Mouse (Mus musculus) midbrain, embryonic 16.5 days (tissue): ENCODE results near the gene Elovl7. TPM values are rescaled to one million over a fixed set of nuclear protein-coding genes. Genes with fewer than 3 reads are reported as not detected.
A peak's percentile ranks its signal among the peaks of the same experiment; 100 is the strongest.

Experiments
- ATAC-seq: fragments of 200-750 bp; cut with Nextera tagmentation; 2 replicates; pipeline ENCODE4 v1.8.0; 2017; ENCODE audit warnings: moderate TSS enrichment
- H3K27ac ChIP-seq: fragments of 300-500 bp; sonication (generic); 2 replicates; pipeline ENCODE4 v1.5.1; 2014; ENCODE audit warnings: mild to moderate bottlenecking, low read length, mixed read lengths
- H3K27me3 ChIP-seq: fragments of 300-500 bp; sonication (generic); 2 replicates; pipeline ENCODE4 v1.6.1; 2014; ENCODE audit warnings: low read depth, low read length, mixed read lengths; ENCODE audit not compliant: control insufficient read depth, insufficient read depth
- H3K36me3 ChIP-seq: fragments of 300-500 bp; sonication (generic); 2 replicates; pipeline ENCODE4 v1.6.1; 2014; ENCODE audit warnings: mild to moderate bottlenecking, low read length, moderate library complexity, mixed read lengths; ENCODE audit not compliant: control insufficient read depth, insufficient read depth
- H3K4me1 ChIP-seq: fragments of 300-500 bp; sonication (generic); 2 replicates; pipeline ENCODE4 v1.6.1; 2014; ENCODE audit warnings: mild to moderate bottlenecking, low read length, mixed read lengths; ENCODE audit not compliant: control insufficient read depth, insufficient read depth
- H3K4me2 ChIP-seq: fragments of 300-500 bp; sonication (generic); 2 replicates; pipeline ENCODE4 v1.6.1; 2014; ENCODE audit warnings: mild to moderate bottlenecking, low read length, mixed read lengths
- H3K4me3 ChIP-seq: fragments of 300-500 bp; sonication (generic); 2 replicates; pipeline ENCODE4 v1.5.1; 2014; ENCODE audit warnings: low read depth, mild to moderate bottlenecking, low read length, moderate library complexity, mixed read lengths
- H3K9ac ChIP-seq: fragments of 300-500 bp; sonication (generic); 2 replicates; pipeline ENCODE4 v1.6.1; 2014; ENCODE audit warnings: low read depth, low read length, mixed read lengths
- H3K9me3 ChIP-seq: fragments of 300-500 bp; sonication (generic); replicated peaks from 2 replicates; pipeline ENCODE4 v1.6.1; 2014; ENCODE audit warnings: mild to moderate bottlenecking, low read length, mixed read lengths; ENCODE audit not compliant: control insufficient read depth, poor library complexity, severe bottlenecking
- WGBS: fragments of 180-500 bp; shearing (Covaris S2); extraction: QIAGEN DNeasy Blood & Tissue Kit; methylation state at CpG from one replicate; pipeline ENCODE4 v1.1.7; 2014; 5-methylcytosine and 5-hydroxymethylcytosine counted together
- polyA plus RNA-seq: library from polyadenylated mRNA; unstranded; fragments of >200 nt; fragmentation: Nextera tagmentation; extraction: Ambion mirVana; gene quantifications from 2 replicates; pipeline ENCODE4 v1.2.1, GENCODE M21; 2015

Gene Elovl7
- polyA plus RNA-seq, 1 experiment from 2014 or later: 2.3 TPM

DNA sequence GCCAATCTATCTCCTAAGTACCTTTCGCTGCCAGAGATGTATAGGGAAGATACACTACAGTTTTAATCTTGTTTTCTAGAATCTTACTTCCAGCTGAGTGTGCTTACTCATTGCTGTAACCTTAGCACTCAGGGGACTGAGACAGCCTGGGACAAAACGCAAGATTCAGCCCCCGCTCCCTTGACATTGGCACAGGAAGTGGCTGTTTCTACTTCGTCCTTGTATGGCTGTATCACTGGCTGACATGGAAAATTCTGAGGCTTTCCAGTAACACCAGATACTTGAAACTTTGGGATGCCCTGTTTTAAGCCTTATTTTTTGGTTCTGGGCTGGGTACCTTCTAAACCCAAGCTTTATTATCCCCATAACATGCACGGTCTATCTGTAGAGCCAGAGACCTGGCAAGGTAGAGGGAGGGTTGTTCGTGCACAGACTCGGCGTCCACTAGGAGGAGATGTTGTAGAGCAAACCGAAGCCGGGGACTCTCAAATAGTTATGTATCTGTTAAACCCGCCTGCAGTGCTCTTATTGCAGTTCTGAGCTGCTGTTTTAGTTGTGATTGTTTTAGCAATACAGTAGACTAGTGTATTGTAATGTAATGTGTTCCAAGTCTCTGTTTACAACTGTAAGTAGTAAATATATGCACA lies 23.0 kb upstream of the Elovl7 start:
- H3K27me3 ChIP-seq: no peaks in the 10 kb centered on the region
- H3K4me2 ChIP-seq: no peak overlapping the region
- no peak overlapping the region for H3K4me3 ChIP-seq
- peaks cover 14% of the 10 kb centered on the region for H3K36me3 ChIP-seq
- no peak overlapping the region for H3K27ac ChIP-seq
- H3K9ac ChIP-seq: no peak overlapping the region
- ATAC-seq: peak; percentile 70; the same call in 1 of the 2 replicates
- H3K4me1 ChIP-seq: no peaks in the 10 kb centered on the region
- no peaks in the 10 kb centered on the region for H3K9me3 ChIP-seq
- 63% methylated on average over 11 of the region's 11 CpGs for WGBS

DNA sequence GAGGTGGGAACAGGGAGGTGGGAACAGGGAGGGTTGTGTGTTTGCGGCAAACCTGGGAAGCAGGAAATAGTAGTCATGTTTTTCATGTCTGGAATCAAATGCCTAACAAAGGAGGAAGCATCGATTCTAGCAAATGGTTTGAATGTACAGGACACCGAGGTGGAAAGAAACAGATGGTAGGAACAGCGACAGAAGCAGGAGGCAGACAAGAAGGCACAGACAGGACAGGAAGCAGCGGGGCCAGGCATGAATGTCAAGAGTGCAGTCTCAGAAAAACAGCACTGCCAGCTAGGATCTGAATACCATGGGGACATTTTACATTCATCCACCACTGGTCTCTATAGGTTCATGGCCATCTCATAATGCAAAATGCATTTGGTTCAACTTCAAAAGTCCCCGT lies 18.7 kb upstream of the Elovl7 start:
- no peak for ATAC-seq

DNA sequence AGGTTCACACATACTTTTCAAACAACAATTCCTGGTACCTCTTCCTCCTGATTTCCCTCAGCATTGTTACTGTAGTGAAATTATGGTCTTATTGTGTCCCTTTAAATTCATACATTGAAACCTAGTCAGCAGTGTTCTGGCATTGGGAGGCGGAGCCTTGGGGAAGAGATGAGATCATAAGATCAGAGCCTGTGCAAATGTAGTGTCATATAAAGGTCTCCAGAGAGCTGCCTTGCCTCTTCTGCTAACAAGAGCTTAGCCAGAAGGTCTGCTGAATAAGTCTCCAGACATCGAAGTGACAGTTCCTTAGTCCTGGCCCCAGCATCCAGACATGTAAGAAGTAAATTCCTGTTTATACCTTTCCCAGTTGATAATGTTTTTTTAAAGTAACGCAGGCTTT lies 9.3 kb upstream of the Elovl7 start:
- H3K4me3 ChIP-seq: no peak overlapping the region
- 87% methylated on average over 3 of the region's 3 CpGs for WGBS

More for the DNA sequence above, 18.7 kb upstream of the Elovl7 start:
- Histone ChIP-seq H3K9ac (no peak overlapping the region), H3K36me3 (peaks cover 6% of the 10 kb centered on the region; the same call in 1 of the 2 replicates), H3K27me3 (no peaks in the 10 kb centered on the region), H3K27ac (no peak overlapping the region), H3K4me2 (no peak overlapping the region), H3K4me3 (no peak overlapping the region), H3K4me1 (no peaks in the 10 kb centered on the region), H3K9me3 (no peaks in the 10 kb centered on the region)
- WGBS: 96% methylated on average over 6 of the region's 6 CpGs

DNA sequence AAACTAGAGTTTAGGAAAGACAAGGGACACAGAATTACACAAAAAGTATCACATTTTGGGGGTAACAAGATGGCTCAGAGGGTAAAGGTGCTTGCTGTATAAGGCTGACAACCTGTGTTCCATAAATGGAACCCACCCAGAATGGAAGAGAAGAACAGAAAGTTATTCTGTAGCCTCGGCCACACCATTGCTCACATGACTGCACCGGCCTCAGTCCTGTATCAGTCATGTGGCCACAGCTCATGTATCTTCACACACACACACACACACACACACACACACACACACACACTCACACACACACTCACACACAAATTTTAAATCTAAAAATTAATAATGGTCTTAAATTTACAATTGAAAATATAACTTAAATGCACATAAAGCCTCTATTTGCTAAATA lies 6.8 kb upstream of the Elovl7 start:
- no peaks in the 10 kb centered on the region for H3K9me3 ChIP-seq
- H3K4me2 ChIP-seq: no peak overlapping the region
- H3K9ac ChIP-seq: no peak overlapping the region
- H3K4me3 ChIP-seq: no peak overlapping the region
- 91% methylated on average over 2 of the region's 2 CpGs for WGBS
- H3K27me3 ChIP-seq: no peaks in the 10 kb centered on the region; the same call in 1 of the 2 replicates
- no peaks in the 10 kb centered on the region for H3K4me1 ChIP-seq
- no peak for ATAC-seq
- no peaks in the 10 kb centered on the region for H3K36me3 ChIP-seq
- no peak overlapping the region for H3K27ac ChIP-seq

More for the DNA sequence above, 9.3 kb upstream of the Elovl7 start:
- no peak overlapping the region for H3K4me2 ChIP-seq
- H3K27me3 ChIP-seq: no peaks in the 10 kb centered on the region
- H3K9ac ChIP-seq: no peak overlapping the region
- ATAC-seq: no peak
- no peaks in the 10 kb centered on the region for H3K36me3 ChIP-seq
- H3K4me1 ChIP-seq: no peaks in the 10 kb centered on the region
- no peak overlapping the region for H3K27ac ChIP-seq
- no peaks in the 10 kb centered on the region for H3K9me3 ChIP-seq

DNA sequence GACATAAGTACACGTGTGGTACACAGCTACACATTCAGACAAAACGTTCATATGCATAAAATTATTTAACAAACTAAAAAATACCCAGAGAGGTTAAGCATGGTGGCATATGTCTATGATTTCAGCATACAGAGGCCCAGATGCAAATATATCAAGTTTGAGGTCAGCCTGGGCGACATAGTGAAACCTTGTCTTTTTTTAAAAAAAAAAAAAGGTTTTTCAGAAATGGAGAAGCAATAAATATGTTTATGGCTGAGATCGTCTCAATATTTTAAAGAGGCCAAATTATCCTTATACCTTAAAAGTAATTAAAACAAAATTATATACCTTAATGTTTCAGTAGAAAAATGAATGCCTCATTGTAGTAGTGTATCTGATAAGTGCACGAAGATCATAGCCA lies 6.1 kb upstream of the Elovl7 start:
- Histone ChIP-seq H3K4me1 (no peaks in the 10 kb centered on the region; the same call in 1 of the 2 replicates), H3K9ac (no peak overlapping the region), H3K9me3 (no peaks in the 10 kb centered on the region), H3K4me2 (no peak overlapping the region), H3K4me3 (no peak overlapping the region), H3K27ac (no peak overlapping the region), H3K27me3 (no peaks in the 10 kb centered on the region; the same call in 1 of the 2 replicates), H3K36me3 (no peaks in the 10 kb centered on the region)
- no peak for ATAC-seq
- 76% methylated on average over 5 of the region's 5 CpGs for WGBS

DNA sequence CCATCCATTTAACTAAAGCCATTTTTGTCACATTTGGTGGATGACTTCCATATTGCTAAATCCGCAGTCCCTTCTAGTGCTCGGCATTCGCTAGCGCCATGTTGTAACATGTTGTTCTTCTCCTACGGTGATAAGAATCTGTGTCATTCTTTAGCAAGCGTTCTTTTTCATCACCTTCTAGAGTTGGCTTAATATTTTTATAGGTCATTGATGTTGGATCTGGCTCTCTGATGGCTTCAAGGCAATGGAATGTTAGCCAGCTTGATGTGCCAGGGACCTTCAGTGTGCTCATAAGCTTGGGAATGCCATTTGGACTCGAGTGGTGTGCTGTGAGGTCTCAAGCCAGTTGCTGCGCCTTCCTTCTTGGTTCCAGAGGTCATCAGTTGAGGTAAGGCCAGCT lies 3.2 kb upstream of the Elovl7 start:
- H3K4me2 ChIP-seq: no peak overlapping the region
- no peak overlapping the region for H3K4me3 ChIP-seq
- H3K36me3 ChIP-seq: no peaks in the 10 kb centered on the region
- 93% methylated on average over 8 of the region's 8 CpGs for WGBS
- H3K9me3 ChIP-seq: no peaks in the 10 kb centered on the region
- no peak overlapping the region for H3K27ac ChIP-seq
- H3K27me3 ChIP-seq: no peaks in the 10 kb centered on the region; the same call in 1 of the 2 replicates
- ATAC-seq: no peak
- no peak overlapping the region for H3K9ac ChIP-seq
- H3K4me1 ChIP-seq: peaks cover 8% of the 10 kb centered on the region

DNA sequence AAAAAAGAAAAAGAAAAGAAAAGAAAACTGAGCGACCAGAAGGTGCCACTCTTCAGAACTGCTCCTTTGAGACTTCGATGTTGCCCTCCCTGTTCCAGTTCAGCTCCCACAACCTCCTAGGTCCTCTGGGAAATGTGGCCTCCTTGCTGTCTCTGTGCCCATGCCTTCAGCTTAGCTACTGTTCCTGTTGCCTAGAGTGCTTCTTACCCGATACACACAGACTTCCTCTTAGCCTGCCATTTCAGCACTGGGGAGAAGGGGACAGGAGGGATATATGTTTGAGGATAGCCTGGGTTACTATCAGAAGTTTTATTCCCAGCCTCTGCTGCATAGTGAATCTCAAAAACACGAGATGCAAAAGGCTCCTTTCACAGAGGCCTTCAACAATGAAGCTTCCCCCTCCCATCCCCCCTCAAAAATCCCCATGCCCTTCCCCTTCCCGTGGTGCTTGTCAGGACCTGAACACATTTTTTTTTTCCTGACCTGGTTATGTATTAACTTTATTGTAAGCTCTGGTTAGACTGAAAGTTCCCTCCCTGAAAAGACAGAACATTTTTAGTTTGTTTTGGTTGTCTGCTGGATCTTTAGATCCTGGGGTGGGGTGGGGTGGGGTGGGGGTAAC lies 1.7 kb upstream of the Elovl7 start:
- ATAC-seq: no peak
- Histone ChIP-seq H3K36me3 (no peaks in the 10 kb centered on the region), H3K27ac (no peak overlapping the region), H3K4me1 (peaks cover 8% of the 10 kb centered on the region), H3K27me3 (peaks cover 5% of the 10 kb centered on the region; the same call in 1 of the 2 replicates), H3K4me2 (no peak overlapping the region), H3K9ac (no peak overlapping the region), H3K4me3 (no peak overlapping the region), H3K9me3 (no peaks in the 10 kb centered on the region)
- WGBS: 50% methylated on average over 5 of the region's 5 CpGs

DNA sequence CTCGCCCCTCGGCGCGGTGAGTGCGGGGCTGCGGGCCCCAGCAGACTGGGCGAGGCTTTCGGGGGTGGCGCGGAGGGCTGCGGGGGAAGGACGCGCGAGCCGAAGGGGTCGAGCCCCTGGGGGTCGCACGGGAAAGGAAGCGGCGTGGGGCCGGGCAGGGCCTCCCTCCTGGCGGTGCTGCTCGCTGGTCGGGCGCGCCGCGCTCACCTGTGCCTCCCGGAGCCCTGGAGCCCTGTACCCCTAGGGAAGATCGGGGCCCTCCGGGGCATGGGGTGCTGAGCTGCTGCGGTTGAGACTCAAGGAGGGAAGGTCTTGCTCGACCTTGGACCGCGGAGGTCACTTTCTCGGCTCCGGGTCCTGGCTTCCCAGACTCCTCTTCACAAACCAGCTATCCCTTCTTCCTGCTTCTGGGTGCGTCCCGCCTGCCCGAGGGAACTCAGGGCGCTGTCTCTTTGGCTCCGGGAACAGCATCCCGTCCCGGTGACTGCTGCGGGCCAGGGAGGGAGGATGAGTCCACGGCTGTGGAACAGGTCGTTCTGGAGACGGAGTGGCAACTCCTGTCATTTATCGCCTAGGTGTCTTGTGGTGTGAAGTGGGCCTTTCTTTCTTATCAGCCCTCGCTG lies 392 bp downstream of the Elovl7 start:
- ATAC-seq: peak; percentile 77
- peaks cover 8% of the 10 kb centered on the region for H3K4me1 ChIP-seq
- peak overlapping the region; percentile 73 for H3K9ac ChIP-seq
- H3K9me3 ChIP-seq: no peaks in the 10 kb centered on the region
- H3K36me3 ChIP-seq: no peaks in the 10 kb centered on the region
- H3K4me2 ChIP-seq: peak overlapping the region; percentile 94
- no peak overlapping the region for H3K27ac ChIP-seq
- peak overlapping the region; percentile 70 for H3K4me3 ChIP-seq
- peaks cover 7% of the 10 kb centered on the region for H3K27me3 ChIP-seq
- under 1% methylated on average over 38 of the region's 50 CpGs for WGBS

DNA sequence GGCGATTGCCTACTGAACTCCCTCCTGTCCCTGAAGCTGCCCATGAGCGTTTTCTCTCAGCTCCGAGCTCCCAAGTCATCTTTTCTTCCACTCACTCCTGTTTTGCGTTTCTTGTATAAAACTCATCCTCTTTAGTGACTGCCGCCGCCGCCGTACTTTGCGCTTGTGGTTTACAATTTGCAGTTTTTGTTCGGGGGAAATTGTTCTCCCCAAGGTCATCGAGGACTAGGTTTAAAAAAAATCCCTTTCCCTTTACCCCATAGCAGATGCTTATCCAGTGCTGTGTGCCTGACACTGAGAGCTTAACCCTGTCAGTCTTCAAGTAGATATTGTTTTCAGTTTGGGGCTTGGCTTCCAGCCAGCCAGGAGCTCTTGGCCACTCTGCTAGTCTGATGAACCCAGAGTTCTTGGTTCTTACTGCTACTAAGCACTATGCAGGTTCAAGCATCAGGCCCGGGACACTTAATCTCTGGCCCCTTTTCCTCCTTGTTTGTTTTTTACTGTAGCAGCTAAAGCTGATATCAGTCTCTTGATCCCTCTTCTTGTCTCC lies 1.1 kb downstream of the Elovl7 start:
- no peak for ATAC-seq
- H3K27me3 ChIP-seq: peaks cover 7% of the 10 kb centered on the region
- H3K27ac ChIP-seq: no peak overlapping the region
- H3K4me1 ChIP-seq: peaks cover 8% of the 10 kb centered on the region
- H3K4me3 ChIP-seq: peak overlapping the region; percentile 70
- peak overlapping the region; percentile 73; the same call in 1 of the 2 replicates for H3K9ac ChIP-seq
- peak overlapping the region; percentile 94 for H3K4me2 ChIP-seq
- no peaks in the 10 kb centered on the region for H3K36me3 ChIP-seq
- 2% methylated on average over 12 of the region's 12 CpGs for WGBS
- H3K9me3 ChIP-seq: no peaks in the 10 kb centered on the region
